8 mouse cellular contexts compared by ENCODE assay signal in the genomic region with DNA sequence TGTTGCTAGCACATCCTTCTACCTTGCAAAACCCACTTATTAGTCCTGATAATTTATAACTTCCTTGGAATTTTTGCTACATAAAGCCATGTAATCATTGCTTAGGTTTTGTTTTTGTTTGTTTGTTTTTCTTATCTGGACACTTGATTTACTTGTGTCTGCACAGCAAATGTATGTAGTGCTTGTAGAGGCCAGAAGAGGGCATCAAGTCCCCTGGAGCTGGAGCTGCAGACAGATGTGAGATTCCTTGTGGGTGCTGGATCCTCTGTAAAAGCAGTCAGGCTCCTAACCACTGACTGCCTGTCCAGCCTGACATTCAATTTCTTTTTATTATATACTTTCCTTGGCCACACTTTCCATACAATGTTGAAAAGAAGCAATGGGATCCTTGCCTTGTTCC. TPM values are rescaled to one million over a fixed set of nuclear protein-coding genes. Genes with fewer than 3 reads are reported as not detected.
A peak's percentile ranks its signal among the peaks of the same experiment; 100 is the strongest.
DNase-seq lines count a peak whose midpoint lies in the region; TF ChIP-seq lines count a peak whose summit lies in the region.
"Had no signal": no experiment of that assay in that cellular context is flagged by ENCODE, and none has a peak within 500 bp of the region (broad histone marks: within the 10 kb centered on the region; RNA-seq: fewer than 3 reads in every experiment).

No protein-coding gene starts in this region.

- TF ChIP-seq CTCF in left cerebral cortex, adult 2 months (IDR thresholded peaks at IDR 0.05): peak; percentile 63

- intact Hi-C loops in left cerebral cortex, adult 2 months (cut with DNase I): loop anchor here (1.0 to 5.0 kb wide), 2 partner anchors 75 to 100 kb away; no protein-coding TSS in a partner anchor

- no peak overlapping the region for H3K4me3 ChIP-seq in left cerebral cortex, adult 2 months
- H3K4me3 ChIP-seq: limb, embryonic 13.5 days had no signal

- DNase-seq in left cerebral cortex, adult 2 months (ENCODE audit: extremely low spot score in 1 of 2, low spot score in 2 of 2): no peak
- DNase-seq in left cerebral cortex, adult 11 months (ENCODE audit: low spot score): no peak
- DNase-seq in NIH3T3 (ENCODE audit: low read depth): peak; percentile 69
- DNase-seq in embryo, embryonic 9.5 days (ENCODE audit: extremely low spot score): peak; percentile 30
- peak; percentile 34 for DNase-seq in mesoderm, embryonic 11.5 days (ENCODE audit: low read depth, low spot score)
- DNase-seq in Muller cell, postnatal 12 days (ENCODE audit: inconsistent ontology term): no peak
- no peak for DNase-seq in right cerebral cortex, postnatal 10 days (ENCODE audit: low spot score in 2 of 2)

- H3K27ac ChIP-seq in left cerebral cortex, adult 2 months: no peak overlapping the region
- H3K27ac ChIP-seq: limb, embryonic 13.5 days had no signal

RNA-seq across cellular contexts. Expression of a gene that starts 21.8 kb away (rescaled TPM):
- total RNA-seq in left cerebral cortex, adult 2 months (2021): 1 to 10 TPM; 3.4 to 3.9 TPM

RNA-seq across cellular contexts. Expression of a gene that starts 26.1 kb away (rescaled TPM):
- 100 to 1,000 TPM; 409 to 413 TPM for total RNA-seq in left cerebral cortex, adult 2 months (2021)

RNA-seq across cellular contexts. Expression of a gene that starts 33.6 kb away (rescaled TPM):
- 10 to 100 TPM; 20.2 to 21.8 TPM for total RNA-seq in left cerebral cortex, adult 2 months (2021)

Comparison
In these comparisons a context has a peak if more than half of its experiments do, and no peak if none do; other contexts are left out.
1. DNase-seq: peak in NIH3T3 (single experiment), embryo, embryonic 9.5 days (single experiment) and mesoderm, embryonic 11.5 days (single experiment); none in left cerebral cortex, adult 2 months (0 of 2), left cerebral cortex, adult 11 months (single experiment), Muller cell, postnatal 12 days (single experiment) and right cerebral cortex, postnatal 10 days (0 of 2).